Mouse (Mus musculus) gastrocnemius, postnatal 10 days (tissue): Measurements from ENCODE around the gene Rdh11. TPM values are rescaled to one million over a fixed set of nuclear protein-coding genes. Genes with fewer than 3 reads are reported as not detected.

Experiments
- DNase-seq: peaks from one replicate; pipeline ENCODE4 v3.0.0; 2021; ENCODE audit warnings: mixed read lengths
- total RNA-seq, 2 experiments: library from RNA; stranded (reverse); gene quantifications; 2 replicates each; pipeline ENCODE4 v1.2.3; 2021

Rdh11 gene
- total RNA-seq, 2 experiments from 2014 or later, result 4.5 to 4.7 TPM

GRCm38 (mm10) chr12:79139417-79139816, 52.7 kb downstream of the Rdh11 start:
- DNase-seq, result no peak

GRCm38 (mm10) chr12:79138999-79139398, 53.1 kb downstream of the Rdh11 start:
- DNase-seq, result no peak

- DNase-seq, result no peak
Measured at GRCm38 (mm10) chr12:79136949-79137348, 55.1 kb downstream of the Rdh11 start.

- no peak for DNase-seq
Measured at GRCm38 (mm10) chr12:79135105-79135504, 57.0 kb downstream of the Rdh11 start.

GRCm38 (mm10) chr12:79134676-79135075, 57.4 kb downstream of the Rdh11 start:
- DNase-seq, result no peak

GRCm38 (mm10) chr12:79131706-79132460, 60.2 kb downstream of the Rdh11 start:
- no peak for DNase-seq

GRCm38 (mm10) chr12:79131178-79131675, 60.9 kb downstream of the Rdh11 start:
- DNase-seq, result no peak

- DNase-seq, result peak; percentile 29
Measured at GRCm38 (mm10) chr12:79130299-79131177, 61.6 kb downstream of the Rdh11 start, which contains the start of gene Arg2. Gene Arg2 (plus strand): TSS chr12:79130777.

Other genes starting within 250 kb of the Rdh11 start
- 1 to 10 TPM; 8.5 to 9.5 TPM for gene Tmem229b, start 184.7 kb downstream of the Rdh11 start, total RNA-seq
- gene Plekhh1, start 163.1 kb downstream of the Rdh11 start, total RNA-seq, result 1 to 10 TPM; 1.3 to 1.4 TPM
- gene Pigh, start 102.6 kb downstream of the Rdh11 start, total RNA-seq, result 1 to 10 TPM; 2.8 to 3.1 TPM
- not detected for gene Arg2, start 61.5 kb downstream of the Rdh11 start, total RNA-seq
- 10 to 100 TPM; 50.3 to 60.1 TPM for gene Vti1b, start 19.6 kb downstream of the Rdh11 start, total RNA-seq
- gene Rdh12, start 16.6 kb upstream of the Rdh11 start, total RNA-seq, result under 1 TPM; 0.35 to 0.41 TPM
- gene Zfyve26, start 104.0 kb upstream of the Rdh11 start, total RNA-seq, result 10 to 100 TPM; 14.2 to 15.0 TPM
- 1 to 10 TPM in 1 of 2 experiments, under 1 TPM in 1; 0.63 to 1.7 TPM for gene Rad51b, start 105.0 kb upstream of the Rdh11 start, total RNA-seq